Mouse (Mus musculus) liver, embryonic 12.5 days (tissue): ENCODE results near the gene Tmem176a. TPM values are rescaled to one million over a fixed set of nuclear protein-coding genes. Genes with fewer than 3 reads are reported as not detected.
"Not testable (repeated sequence)": the region's sequence is repeated elsewhere in the genome, so short reads cannot be mapped to it uniquely, and the experiment has no call there.

Source experiments
- ATAC-seq: fragments of 200-750 bp; cut with Nextera tagmentation; 2 replicates; pipeline ENCODE4 v1.8.0; 2017; ENCODE audit warnings: moderate number of reproducible peaks, mild to moderate bottlenecking, moderate library complexity
- H3K27ac ChIP-seq: fragments of 300-500 bp; sonication (generic); 2 replicates; pipeline ENCODE4 v1.5.1; 2016; ENCODE audit warnings: mild to moderate bottlenecking
- H3K27me3 ChIP-seq: fragments of 300-500 bp; sonication (generic); replicated peaks from 2 replicates; pipeline ENCODE4 v1.6.1; 2016; ENCODE audit warnings: mild to moderate bottlenecking, moderate library complexity
- H3K36me3 ChIP-seq: fragments of 300-500 bp; sonication (generic); 2 replicates; pipeline ENCODE4 v1.6.1; 2016; ENCODE audit warnings: mild to moderate bottlenecking, moderate library complexity
- H3K4me1 ChIP-seq: fragments of 300-500 bp; sonication (generic); 2 replicates; pipeline ENCODE4 v1.6.1; 2016
- H3K4me2 ChIP-seq: fragments of 300-500 bp; sonication (generic); 2 replicates; pipeline ENCODE4 v1.6.1; 2016; ENCODE audit warnings: mild to moderate bottlenecking, moderate library complexity
- H3K4me3 ChIP-seq: fragments of 300-500 bp; sonication (generic); 2 replicates; pipeline ENCODE4 v1.5.1; 2016; ENCODE audit warnings: mild to moderate bottlenecking, moderate library complexity
- H3K9ac ChIP-seq: fragments of 300-500 bp; sonication (generic); 2 replicates; pipeline ENCODE4 v1.6.1; 2016; ENCODE audit warnings: mild to moderate bottlenecking, moderate library complexity
- H3K9me3 ChIP-seq: fragments of 300-500 bp; sonication (generic); replicated peaks from 2 replicates; pipeline ENCODE4 v1.6.1; 2016; ENCODE audit warnings: mild to moderate bottlenecking, moderate library complexity
- WGBS: fragments of 180-500 bp; shearing (Covaris S2); methylation state at CpG from one replicate; pipeline ENCODE4 v1.1.7; 2016; ENCODE audit not compliant: insufficient replicate concordance; 5-methylcytosine and 5-hydroxymethylcytosine counted together
- polyA plus RNA-seq: library from polyadenylated mRNA; unstranded; fragments of >200 nt; fragmentation: Nextera tagmentation; extraction: Ambion mirVana; gene quantifications from 2 replicates; pipeline ENCODE4 v1.2.1, GENCODE M21; 2016

Tmem176a gene
- polyA plus RNA-seq, 1 experiment from 2014 or later: 53.2 TPM

- not testable (repeated sequence) for H3K9me3 ChIP-seq, H3K36me3 ChIP-seq, H3K4me3 ChIP-seq, H3K4me1 ChIP-seq, ATAC-seq, H3K27me3 ChIP-seq, H3K4me2 ChIP-seq, H3K9ac ChIP-seq, H3K27ac ChIP-seq
- 67% methylated on average over 1 of the region's 1 CpGs for WGBS
These were observed 25.7 kb downstream of the Tmem176a start for GRCm38 (mm10) chr6:48866355-48866950.

- Histone ChIP-seq H3K4me1 (no peaks in the 10 kb centered on the region), H3K4me2 (no peak overlapping the region), H3K27me3 (no peaks in the 10 kb centered on the region), H3K4me3 (no peak overlapping the region), H3K9me3 (no peaks in the 10 kb centered on the region), H3K36me3 (no peaks in the 10 kb centered on the region), H3K27ac (no peak overlapping the region), H3K9ac (no peak overlapping the region)
- 62% methylated on average over 4 of the region's 4 CpGs for WGBS
- ATAC-seq: no peak
These were observed 26.4 kb downstream of the Tmem176a start for GRCm38 (mm10) chr6:48867158-48867557.

GRCm38 (mm10) chr6:48869774-48870173, 29.1 kb downstream of the Tmem176a start:
- WGBS: 51% methylated on average over 2 of the region's 2 CpGs
- ATAC-seq: no peak
- Histone ChIP-seq H3K4me2 (no peak overlapping the region), H3K9me3 (no peaks in the 10 kb centered on the region), H3K9ac (no peak overlapping the region), H3K36me3 (no peaks in the 10 kb centered on the region), H3K27me3 (no peaks in the 10 kb centered on the region), H3K4me1 (no peaks in the 10 kb centered on the region), H3K4me3 (no peak overlapping the region), H3K27ac (no peak overlapping the region)

- no peak within 1 kb of the TSS for H3K27ac ChIP-seq
- no peak for ATAC-seq
- H3K36me3 ChIP-seq: no peaks in the 10 kb centered on the region
- no peak within 1 kb of the TSS for H3K4me2 ChIP-seq
- H3K4me3 ChIP-seq: no peak within 1 kb of the TSS
- H3K4me1 ChIP-seq: no peaks in the 10 kb centered on the region
- H3K9ac ChIP-seq: no peak within 1 kb of the TSS
- no peaks in the 10 kb centered on the region for H3K9me3 ChIP-seq
- WGBS: 62% methylated on average over 5 of the region's 5 CpGs
- no peaks in the 10 kb centered on the region for H3K27me3 ChIP-seq
These were observed 31.9 kb downstream of the Tmem176a start, which contains the start of gene Aoc1 for GRCm38 (mm10) chr6:48872596-48872995. Gene Aoc1 (plus strand): TSS chr6:48872896.

GRCm38 (mm10) chr6:48874576-48874975, 33.9 kb downstream of the Tmem176a start:
- Histone ChIP-seq H3K36me3 (no peaks in the 10 kb centered on the region), H3K27ac (no peak overlapping the region), H3K4me1 (no peaks in the 10 kb centered on the region), H3K9me3 (no peaks in the 10 kb centered on the region), H3K4me2 (no peak overlapping the region), H3K27me3 (no peaks in the 10 kb centered on the region), H3K9ac (no peak overlapping the region), H3K4me3 (no peak overlapping the region)
- 63% methylated on average over 4 of the region's 4 CpGs for WGBS
- ATAC-seq: no peak

- WGBS: 71% methylated on average over 6 of the region's 6 CpGs
- H3K27me3 ChIP-seq: no peaks in the 10 kb centered on the region
- no peak for ATAC-seq
These were observed 34.8 kb downstream of the Tmem176a start for GRCm38 (mm10) chr6:48875515-48875914.

GRCm38 (mm10) chr6:48876510-48877135, 35.9 kb downstream of the Tmem176a start:
- H3K4me2 ChIP-seq: no peak overlapping the region
- no peaks in the 10 kb centered on the region for H3K27me3 ChIP-seq
- no peak overlapping the region for H3K27ac ChIP-seq
- H3K9me3 ChIP-seq: no peaks in the 10 kb centered on the region
- H3K9ac ChIP-seq: no peak overlapping the region
- no peak for ATAC-seq
- H3K4me3 ChIP-seq: no peak overlapping the region
- H3K36me3 ChIP-seq: no peaks in the 10 kb centered on the region
- H3K4me1 ChIP-seq: no peaks in the 10 kb centered on the region
- 76% methylated on average over 5 of the region's 5 CpGs for WGBS

More at GRCm38 (mm10) chr6:48875515-48875914, 34.8 kb downstream of the Tmem176a start:
- H3K9me3 ChIP-seq: no peaks in the 10 kb centered on the region
- H3K4me2 ChIP-seq: no peak overlapping the region
- H3K4me1 ChIP-seq: no peaks in the 10 kb centered on the region
- no peaks in the 10 kb centered on the region for H3K36me3 ChIP-seq
- no peak overlapping the region for H3K4me3 ChIP-seq
- no peak overlapping the region for H3K27ac ChIP-seq
- H3K9ac ChIP-seq: no peak overlapping the region

GRCm38 (mm10) chr6:48894203-48894602, 53.5 kb downstream of the Tmem176a start:
- ATAC-seq: no peak
- Histone ChIP-seq H3K4me2 (no peak overlapping the region), H3K9me3 (no peaks in the 10 kb centered on the region), H3K4me3 (no peak overlapping the region), H3K36me3 (no peaks in the 10 kb centered on the region), H3K27me3 (no peaks in the 10 kb centered on the region), H3K4me1 (peaks cover 16% of the 10 kb centered on the region; the same call in 1 of the 2 replicates), H3K9ac (no peak overlapping the region), H3K27ac (no peak overlapping the region)
- WGBS: 9% methylated on average over 4 of the region's 4 CpGs

- peaks cover 16% of the 10 kb centered on the region; the same call in 1 of the 2 replicates for H3K4me1 ChIP-seq
- no peak overlapping the region for H3K4me3 ChIP-seq
- H3K27ac ChIP-seq: no peak overlapping the region
- no peaks in the 10 kb centered on the region for H3K27me3 ChIP-seq
- no peak overlapping the region for H3K4me2 ChIP-seq
- no peak for ATAC-seq
- WGBS: 64% methylated on average over 8 of the region's 8 CpGs
- no peaks in the 10 kb centered on the region for H3K9me3 ChIP-seq
- no peaks in the 10 kb centered on the region for H3K36me3 ChIP-seq
- H3K9ac ChIP-seq: no peak overlapping the region
These were observed 54.5 kb downstream of the Tmem176a start for GRCm38 (mm10) chr6:48894938-48895818.

GRCm38 (mm10) chr6:48895941-48896340, 55.2 kb downstream of the Tmem176a start:
- no peak overlapping the region for H3K4me3 ChIP-seq
- no peak overlapping the region for H3K4me2 ChIP-seq
- no peaks in the 10 kb centered on the region for H3K27me3 ChIP-seq
- no peaks in the 10 kb centered on the region for H3K9me3 ChIP-seq
- 74% methylated on average over 5 of the region's 5 CpGs for WGBS
- H3K27ac ChIP-seq: no peak overlapping the region
- no peaks in the 10 kb centered on the region for H3K36me3 ChIP-seq
- H3K9ac ChIP-seq: no peak overlapping the region
- no peak for ATAC-seq
- peaks cover 16% of the 10 kb centered on the region; the same call in 1 of the 2 replicates for H3K4me1 ChIP-seq
